14 mouse cellular contexts compared by ENCODE assay signal in genomic region chr8:58805190-58805589, GRCm38 (mm10).
DNase-seq lines count a peak whose midpoint lies in the region; ATAC-seq and TF ChIP-seq lines count a peak whose summit lies in the region.
"Had no signal": no experiment of that assay in that cellular context is flagged by ENCODE, and none has a peak within 500 bp of the region (broad histone marks: within the 10 kb centered on the region; RNA-seq: fewer than 3 reads in every experiment).

No protein-coding gene starts in this region.

- peak; percentile 80 for DNase-seq in hindbrain, postnatal 0 days (ENCODE audit: low spot score)
- no peak for DNase-seq in hindbrain, embryonic 11.5 days (ENCODE audit: low spot score)
- peak; percentile 4 for DNase-seq in 3134 (ENCODE audit: extremely low read depth, insufficient read length, low spot score)
- DNase-seq in brain, embryonic 14.5 days (ENCODE audit: low read depth) = peak; percentile 61
- DNase-seq in adrenal gland, postnatal 36 days = no peak
- DNase-seq in heart, adult 2 months = no peak
- DNase-seq: adrenal gland, postnatal 14 days; lung, postnatal 36 days; thymus, postnatal 36 days had no signal

- no peaks in the 10 kb centered on the region for H3K36me3 ChIP-seq in forebrain, embryonic 15.5 days
- H3K36me3 ChIP-seq in forebrain, embryonic 12.5 days (replicated peaks) = no peaks in the 10 kb centered on the region
- no peaks in the 10 kb centered on the region for H3K36me3 ChIP-seq in hindbrain, postnatal 0 days (ENCODE audit: insufficient read depth, low read length)
- no peaks in the 10 kb centered on the region for H3K36me3 ChIP-seq in hindbrain, embryonic 11.5 days (ENCODE audit: control insufficient read depth, insufficient read depth, low read length)
- H3K36me3 ChIP-seq in heart, adult 2 months (ENCODE audit: control insufficient read depth, insufficient read depth, low read length) = no peaks in the 10 kb centered on the region
- H3K36me3 ChIP-seq: heart, embryonic 10.5 days had no signal

- no peaks in the 10 kb centered on the region for H3K9me3 ChIP-seq in forebrain, embryonic 15.5 days
- H3K9me3 ChIP-seq in forebrain, embryonic 12.5 days = no peaks in the 10 kb centered on the region
- H3K9me3 ChIP-seq in hindbrain, postnatal 0 days (ENCODE audit: low read length) = no peaks in the 10 kb centered on the region
- no peaks in the 10 kb centered on the region for H3K9me3 ChIP-seq in hindbrain, embryonic 11.5 days (ENCODE audit: control insufficient read depth, low read length)
- H3K9me3 ChIP-seq: heart, embryonic 10.5 days had no signal

- H3K4me1 ChIP-seq in forebrain, embryonic 15.5 days = no peaks in the 10 kb centered on the region
- H3K4me1 ChIP-seq in forebrain, embryonic 12.5 days = no peaks in the 10 kb centered on the region
- no peaks in the 10 kb centered on the region for H3K4me1 ChIP-seq in hindbrain, postnatal 0 days (ENCODE audit: insufficient read depth, low read length)
- no peaks in the 10 kb centered on the region for H3K4me1 ChIP-seq in hindbrain, embryonic 11.5 days (replicated peaks; ENCODE audit: control insufficient read depth, insufficient read depth, low read length)
- no peaks in the 10 kb centered on the region for H3K4me1 ChIP-seq in heart, adult 2 months (ENCODE audit: control insufficient read depth, insufficient read depth, low read length)
- H3K4me1 ChIP-seq: heart, embryonic 10.5 days had no signal

- no peak for TF ChIP-seq CTCF in hindbrain, postnatal 0 days (IDR thresholded peaks at IDR 0.05; ENCODE audit: low read depth)
- TF ChIP-seq CTCF in brain, embryonic 14.5 days (IDR thresholded peaks at IDR 0.05; ENCODE audit: borderline replicate concordance, extremely low read depth, insufficient read depth, insufficient read length) = no peak
- TF ChIP-seq CTCF in heart, adult 2 months (IDR thresholded peaks at IDR 0.05) = no peak

- H3K79me2 ChIP-seq in heart, adult 2 months (replicated peaks; ENCODE audit: control insufficient read depth, insufficient read depth, low read length) = no peaks in the 10 kb centered on the region

- TF ChIP-seq POLR2A in brain, embryonic 14.5 days (IDR thresholded peaks at IDR 0.05; ENCODE audit: borderline replicate concordance, extremely low read depth, insufficient read depth, insufficient read length, poor library complexity, severe bottlenecking) = no peak
- TF ChIP-seq POLR2A in heart, adult 2 months (IDR thresholded peaks at IDR 0.05; ENCODE audit: insufficient read depth, low read depth, low read length) = no peak

- H3K4me3 ChIP-seq in forebrain, embryonic 15.5 days = no peak overlapping the region
- H3K4me3 ChIP-seq in forebrain, embryonic 12.5 days (replicated peaks) = no peak overlapping the region
- no peak overlapping the region for H3K4me3 ChIP-seq in hindbrain, postnatal 0 days (ENCODE audit: low read length)
- H3K4me3 ChIP-seq in hindbrain, embryonic 11.5 days (ENCODE audit: low read depth, low read length) = no peak overlapping the region
- no peak overlapping the region for H3K4me3 ChIP-seq in heart, adult 2 months
- H3K4me3 ChIP-seq: erythroblast, embryonic 14.5 days; heart, embryonic 10.5 days had no signal

- H3K4me2 ChIP-seq in forebrain, embryonic 15.5 days (replicated peaks) = no peak overlapping the region
- no peak overlapping the region for H3K4me2 ChIP-seq in forebrain, embryonic 12.5 days
- H3K4me2 ChIP-seq in hindbrain, postnatal 0 days (ENCODE audit: low read depth, low read length) = no peak overlapping the region
- H3K4me2 ChIP-seq in hindbrain, embryonic 11.5 days (replicated peaks; ENCODE audit: low read depth, low read length) = no peak overlapping the region

- no peak overlapping the region for H3K27ac ChIP-seq in forebrain, embryonic 15.5 days (replicated peaks)
- H3K27ac ChIP-seq in forebrain, embryonic 12.5 days = no peak overlapping the region
- no peak overlapping the region; the same call in 1 of the 2 replicates for H3K27ac ChIP-seq in hindbrain, postnatal 0 days
- no peak overlapping the region for H3K27ac ChIP-seq in hindbrain, embryonic 11.5 days (ENCODE audit: low read depth, low read length)
- no peak overlapping the region for H3K27ac ChIP-seq in heart, adult 2 months
- H3K27ac ChIP-seq: heart, embryonic 10.5 days; kidney, postnatal 0 days had no signal

- intact Hi-C loops in heart, adult 2 months (cut with DNase I) = no loop called here

- H3K9ac ChIP-seq in forebrain, embryonic 15.5 days (replicated peaks) = no peak overlapping the region
- H3K9ac ChIP-seq in forebrain, embryonic 12.5 days = no peak overlapping the region
- no peak overlapping the region for H3K9ac ChIP-seq in hindbrain, postnatal 0 days (replicated peaks; ENCODE audit: low read length)
- H3K9ac ChIP-seq in hindbrain, embryonic 11.5 days (ENCODE audit: low read depth, low read length) = no peak overlapping the region
- H3K9ac ChIP-seq in heart, adult 2 months (ENCODE audit: low read depth, low read length) = no peak overlapping the region

- no peak for TF ChIP-seq EP300 in heart, adult 2 months (IDR thresholded peaks at IDR 0.05; ENCODE audit: insufficient read depth, low read depth, low read length)

- H3K27me3 ChIP-seq in forebrain, embryonic 15.5 days = no peaks in the 10 kb centered on the region
- no peaks in the 10 kb centered on the region for H3K27me3 ChIP-seq in forebrain, embryonic 12.5 days
- no peaks in the 10 kb centered on the region for H3K27me3 ChIP-seq in hindbrain, postnatal 0 days (ENCODE audit: insufficient read depth, low read length)
- no peaks in the 10 kb centered on the region for H3K27me3 ChIP-seq in hindbrain, embryonic 11.5 days (ENCODE audit: control insufficient read depth, insufficient read depth, low read length)
- no peaks in the 10 kb centered on the region for H3K27me3 ChIP-seq in heart, adult 2 months (ENCODE audit: control insufficient read depth, insufficient read depth, low read length)

- ATAC-seq in forebrain, embryonic 15.5 days (replicated peaks) = 0 out of 2 replicates have a peak, but pooled peaks have one; percentile 53
- ATAC-seq in forebrain, embryonic 12.5 days (ENCODE audit: low FRiP score) = no peak
- peak; percentile 85 for ATAC-seq in hindbrain, postnatal 0 days
- no peak; the same call in 1 of the 2 replicates for ATAC-seq in hindbrain, embryonic 11.5 days (ENCODE audit: low FRiP score)

Comparison
In these comparisons a context has a peak if more than half of its experiments do, and no peak if none do; other contexts are left out.
1. ATAC-seq: peak in forebrain, embryonic 15.5 days (single experiment) and hindbrain, postnatal 0 days (single experiment); none in forebrain, embryonic 12.5 days (single experiment) and hindbrain, embryonic 11.5 days (single experiment).
2. DNase-seq: peak in hindbrain, postnatal 0 days (single experiment), 3134 (single experiment) and brain, embryonic 14.5 days (single experiment); none in hindbrain, embryonic 11.5 days (single experiment), adrenal gland, postnatal 36 days (0 of 2) and heart, adult 2 months (0 of 2).